Mouse (Mus musculus) MEL (cell line): Measurements from ENCODE around the gene Znhit1. TPM values are rescaled to one million over a fixed set of nuclear protein-coding genes. Genes with fewer than 3 reads are reported as not detected.
A peak's percentile ranks its signal among the peaks of the same experiment; 100 is the strongest.

Experiments used
- DNase-seq: peaks from one replicate; pipeline ENCODE4 v3.0.0; 2011; ENCODE audit warnings: low read depth, low spot score
- H3K27ac ChIP-seq: 2 replicates; pipeline ENCODE4 v1.5.1; 2012; ENCODE audit warnings: low read depth, mild to moderate bottlenecking, control low read depth, low read length, moderate library complexity; ENCODE audit not compliant: control insufficient read depth
- H3K27me3 ChIP-seq, 2 experiments: fragments of 150-350 bp in 1 of 2; sonication (generic) in 1 of 2; 2 replicates each; pipeline ENCODE4 v1.6.1; 2012; ENCODE audit warnings: low read length in 2 of 2, mild to moderate bottlenecking in 2 of 2, improper control_type of control experiment in 1 of 2, moderate library complexity in 1 of 2; ENCODE audit not compliant: insufficient read depth in 2 of 2, control insufficient read depth in 1 of 2
- H3K36me3 ChIP-seq, 2 experiments: 2 replicates each; pipeline ENCODE4 v1.6.1; 2012 to 2014; ENCODE audit warnings: low read length in 2 of 2, improper control_type of control experiment in 1 of 2, inconsistent platforms in 1 of 2, mild to moderate bottlenecking in 1 of 2; ENCODE audit not compliant: insufficient read depth in 2 of 2, control insufficient read depth in 1 of 2
- H3K4me1 ChIP-seq, 2 experiments: fragments of 150-350 bp in 1 of 2; sonication (generic) in 1 of 2; 2 replicates each; pipeline ENCODE4 v1.6.1; 2012; ENCODE audit warnings: low read length in 2 of 2, improper control_type of control experiment in 1 of 2, mild to moderate bottlenecking in 1 of 2; ENCODE audit not compliant: insufficient read depth in 2 of 2, control insufficient read depth in 1 of 2
- H3K4me3 ChIP-seq, 2 experiments: fragments of 150-350 bp in 1 of 2; sonication (generic) in 1 of 2; 2 replicates each; pipeline ENCODE4 v1.5.1; 2012; ENCODE audit warnings: low read depth in 2 of 2, low read length in 2 of 2, mild to moderate bottlenecking in 2 of 2, moderate library complexity in 2 of 2, control low read depth in 1 of 2, improper control_type of control experiment in 1 of 2; ENCODE audit not compliant: control insufficient read depth in 1 of 2, insufficient read depth in 1 of 2
- H3K79me2 ChIP-seq: 2 replicates; pipeline ENCODE4 v1.6.1; 2012; ENCODE audit warnings: mild to moderate bottlenecking, low read length, moderate library complexity; ENCODE audit not compliant: control insufficient read depth, poor library complexity, insufficient read depth
- H3K9ac ChIP-seq: 2 replicates; pipeline ENCODE4 v1.6.1; 2012; ENCODE audit warnings: low read depth, mild to moderate bottlenecking, control low read depth, low read length, moderate library complexity; ENCODE audit not compliant: control insufficient read depth, poor library complexity, severe bottlenecking
- H3K9me3 ChIP-seq: fragments of 150-350 bp; sonication (generic); replicated peaks from 2 replicates; pipeline ENCODE4 v1.6.1; 2012; ENCODE audit warnings: mild to moderate bottlenecking, low read length, improper control_type of control experiment, moderate library complexity; ENCODE audit not compliant: insufficient read depth
- BHLHE40 ChIP-seq: IDR thresholded peaks from 2 replicates; pipeline ENCODE4 v1.6.1; 2012; ENCODE audit warnings: low read depth, mild to moderate bottlenecking, inconsistent platforms, low read length, improper control_type of control experiment, borderline replicate concordance
- CHD1 ChIP-seq: IDR thresholded peaks from 2 replicates; pipeline ENCODE4 v1.6.1; 2012; ENCODE audit warnings: low read depth, mild to moderate bottlenecking, inconsistent platforms, low read length, improper control_type of control experiment
- CHD2 ChIP-seq: IDR thresholded peaks from 2 replicates; pipeline ENCODE4 v1.6.1; 2011; ENCODE audit warnings: low read length, improper control_type of control experiment
- CTCF ChIP-seq, 3 experiments: IDR thresholded peaks in 2 of 3; conservative IDR thresholded peaks in 1 of 3; 2 replicates each; pipeline ENCODE4 v1.5.1; 2011 to 2012; ENCODE audit warnings: low read length in 3 of 3, low read depth in 2 of 3, mild to moderate bottlenecking in 2 of 3, improper control_type of control experiment in 1 of 3, inconsistent platforms in 1 of 3, mixed read lengths in 1 of 3, moderate library complexity in 1 of 3; ENCODE audit not compliant: control insufficient read depth in 1 of 3, insufficient read depth in 1 of 3, poor library complexity in 1 of 3, severe bottlenecking in 1 of 3
- E2F4 ChIP-seq: IDR thresholded peaks from 2 replicates; pipeline ENCODE4 v1.6.1; 2011; ENCODE audit warnings: low read depth, low read length, improper control_type of control experiment, borderline replicate concordance
- ELF1 ChIP-seq: IDR thresholded peaks from 2 replicates; pipeline ENCODE4 v1.6.1; 2014; ENCODE audit warnings: low read depth, mild to moderate bottlenecking, inconsistent platforms, low read length, improper control_type of control experiment, moderate library complexity
- EP300 ChIP-seq, 2 experiments: IDR thresholded peaks; 2 replicates each; pipeline ENCODE4 v1.6.1; 2011; ENCODE audit warnings: improper control_type of control experiment in 2 of 2, low read length in 2 of 2, low read depth in 1 of 2, mild to moderate bottlenecking in 1 of 2
- ETS1 ChIP-seq: IDR thresholded peaks from 2 replicates; pipeline ENCODE4 v1.6.1; 2012; ENCODE audit warnings: low read depth, mild to moderate bottlenecking, inconsistent platforms, low read length, improper control_type of control experiment, moderate library complexity
- GABPA ChIP-seq: IDR thresholded peaks from 2 replicates; pipeline ENCODE4 v1.6.1; 2012; ENCODE audit warnings: low read depth, mild to moderate bottlenecking, inconsistent platforms, low read length, improper control_type of control experiment, moderate library complexity
- GATA1 ChIP-seq: IDR thresholded peaks from 2 replicates; pipeline ENCODE4 v1.6.1; 2011; ENCODE audit warnings: low read depth, low read length, improper control_type of control experiment
- HCFC1 ChIP-seq: IDR thresholded peaks from 2 replicates; pipeline ENCODE4 v1.6.1; 2012; ENCODE audit warnings: low read depth, mild to moderate bottlenecking, inconsistent platforms, low read length, improper control_type of control experiment, moderate library complexity
- KAT2A ChIP-seq: conservative IDR thresholded peaks from 2 replicates; pipeline ENCODE4 v1.6.1; 2012; ENCODE audit warnings: low read depth, low read length, improper control_type of control experiment, inconsistent platforms
- MAX ChIP-seq: IDR thresholded peaks from 2 replicates; pipeline ENCODE4 v1.6.1; 2011; ENCODE audit warnings: low read length, improper control_type of control experiment
- MAZ ChIP-seq: IDR thresholded peaks from 2 replicates; pipeline ENCODE4 v1.6.1; 2012; ENCODE audit warnings: low read depth, mild to moderate bottlenecking, inconsistent platforms, low read length, improper control_type of control experiment
- MXI1 ChIP-seq: IDR thresholded peaks from 2 replicates; pipeline ENCODE4 v1.6.1; 2011; ENCODE audit warnings: mild to moderate bottlenecking, low read depth, low read length, improper control_type of control experiment
- MYC ChIP-seq: IDR thresholded peaks from 2 replicates; pipeline ENCODE4 v1.6.1; 2011; ENCODE audit warnings: low read depth, mild to moderate bottlenecking, low read length, improper control_type of control experiment, moderate library complexity
- NELFE ChIP-seq: IDR thresholded peaks from 2 replicates; pipeline ENCODE4 v1.6.1; 2011; ENCODE audit warnings: low read depth, low read length, improper control_type of control experiment
- POLR2A ChIP-seq, 2 experiments: IDR thresholded peaks; 2 replicates each; pipeline ENCODE4 v1.6.1; 2011 to 2012; ENCODE audit warnings: low read length in 2 of 2, mild to moderate bottlenecking in 2 of 2, control low read depth in 1 of 2, improper control_type of control experiment in 1 of 2, low read depth in 1 of 2, moderate library complexity in 1 of 2; ENCODE audit not compliant: control insufficient read depth in 1 of 2, insufficient read depth in 1 of 2, poor library complexity in 1 of 2
- POLR2AphosphoS2 ChIP-seq: IDR thresholded peaks from 2 replicates; pipeline ENCODE4 v1.6.1; 2011; ENCODE audit warnings: low read length, improper control_type of control experiment
- POLR2AphosphoS5 ChIP-seq: IDR thresholded peaks from 2 replicates; pipeline ENCODE4 v1.6.1; 2012; ENCODE audit warnings: low read depth, borderline replicate concordance, mild to moderate bottlenecking, inconsistent platforms, low read length, moderate library complexity, mixed read lengths
- RAD21 ChIP-seq: IDR thresholded peaks from 2 replicates; pipeline ENCODE4 v1.6.1; 2011; ENCODE audit warnings: mild to moderate bottlenecking, low read depth, low read length, improper control_type of control experiment
- SIN3A ChIP-seq: IDR thresholded peaks from 2 replicates; pipeline ENCODE4 v1.6.1; 2012; ENCODE audit warnings: low read length, improper control_type of control experiment, inconsistent platforms
- SMC3 ChIP-seq: IDR thresholded peaks from 2 replicates; pipeline ENCODE4 v1.6.1; 2011; ENCODE audit warnings: low read depth, low read length, improper control_type of control experiment
- TAL1 ChIP-seq: IDR thresholded peaks from 2 replicates; pipeline ENCODE4 v1.6.1; 2012; ENCODE audit warnings: mild to moderate bottlenecking, inconsistent platforms, low read length, moderate library complexity, mixed read lengths
- TBP ChIP-seq: IDR thresholded peaks from 2 replicates; pipeline ENCODE4 v1.8.0; 2011; ENCODE audit warnings: low read depth, low read length, improper control_type of control experiment
- TCF12 ChIP-seq: IDR thresholded peaks from 2 replicates; pipeline ENCODE4 v1.6.1; 2014; ENCODE audit warnings: low read depth, mild to moderate bottlenecking, inconsistent platforms, low read length, improper control_type of control experiment, moderate library complexity
- USF1 ChIP-seq: IDR thresholded peaks from 2 replicates; pipeline ENCODE4 v1.6.1; 2014; ENCODE audit warnings: low read depth, mild to moderate bottlenecking, inconsistent platforms, low read length, improper control_type of control experiment, moderate library complexity
- ZKSCAN1 ChIP-seq: IDR thresholded peaks from 2 replicates; pipeline ENCODE4 v1.6.1; 2012; ENCODE audit warnings: low read depth, mild to moderate bottlenecking, inconsistent platforms, low read length, improper control_type of control experiment, moderate library complexity
- ZNF384 ChIP-seq: IDR thresholded peaks from 2 replicates; pipeline ENCODE4 v1.6.1; 2012; ENCODE audit warnings: low read depth, mild to moderate bottlenecking, inconsistent platforms, low read length, improper control_type of control experiment
- polyA plus RNA-seq, 2 experiments: library from polyadenylated mRNA; stranded (reverse) in 1 of 2; unstranded in 1 of 2; fragments of >175 nt in 1 of 2; fragments of >200 nt in 1 of 2; gene quantifications; 2 replicates each; pipeline versions ENCODE4 v1.2.1 to v1.2.4; 2012; ENCODE audit warnings: low replicate concordance in 2 of 2, low read depth in 1 of 2; ENCODE audit not compliant: insufficient read length in 2 of 2, insufficient read depth in 1 of 2, missing spikeins in 1 of 2
- total RNA-seq: library from RNA; depleted of rRNA; stranded (reverse); fragments of 300-350 nt; gene quantifications from 2 replicates; pipeline ENCODE4 v1.2.3, GENCODE M21; 2012

Znhit1 gene
- total and polyA plus RNA-seq, 3 experiments, result 56.6 to 123 TPM; not detected in 1

GRCm38 (mm10) chr5:136962501-136962900, 25.3 kb downstream of the Znhit1 start (continued):
- TF ChIP-seq HCFC1 (no peak), TAL1 (no peak), E2F4 (no peak), CTCF (IDR thresholded peaks at IDR 0.05 in 2 of 3, conservative IDR thresholded peaks at IDR 0.05 in 1 of 3; ENCODE audit: control insufficient read depth in 1 of 3, insufficient read depth in 1 of 3, low read depth in 2 of 3, low read length in 3 of 3, poor library complexity in 1 of 3, severe bottlenecking in 1 of 3) (peak; percentile 84 to 95 (median 87)), GABPA (no peak), ETS1 (no peak), EP300 (IDR thresholded peaks at IDR 0.05; ENCODE audit: low read depth in 1 of 2, low read length in 2 of 2) (no peak), SIN3A (no peak), ZNF384 (no peak), GATA1 (no peak), SMC3 (peak; percentile 69), POLR2AphosphoS2 (no peak), POLR2AphosphoS5 (no peak)
- TF ChIP-seq, all 39 proteins: peak for 11

GRCm38 (mm10) chr5:136961983-136962461, 25.8 kb downstream of the Znhit1 start:
- peaks cover 9% of the 10 kb centered on the region for H3K79me2 ChIP-seq
- H3K9me3 ChIP-seq, result no peaks in the 10 kb centered on the region
- peak overlapping the region; percentile 82 for H3K9ac ChIP-seq
- TF ChIP-seq SMC3, result no peak
- no peak for TF ChIP-seq USF1
- no peak for TF ChIP-seq RAD21
- peak; percentile 17; the same call in 1 of the 2 replicates for TF ChIP-seq MXI1
- TF ChIP-seq CHD2, result no peak
- no peak for TF ChIP-seq ZKSCAN1
- peak; percentile 88 for TF ChIP-seq ELF1
- TF ChIP-seq BHLHE40, result no peak
- 0 out of 2 replicates have a peak, but pooled peaks have one; percentile 4 for TF ChIP-seq MYC
- TF ChIP-seq MAZ, result peak; percentile 59; the same call in 1 of the 2 replicates
- TF ChIP-seq TCF12, result peak; percentile 21; the same call in 1 of the 2 replicates
- no peak for TF ChIP-seq ETS1
- TF ChIP-seq TBP, result peak; percentile 55; the same call in 1 of the 2 replicates
- TF ChIP-seq CHD1, result no peak
- peak; percentile 96 for TF ChIP-seq HCFC1
- TF ChIP-seq SIN3A, result peak; percentile 9; the same call in 1 of the 2 replicates
- TF ChIP-seq POLR2A (IDR thresholded peaks at IDR 0.05; ENCODE audit: control insufficient read depth in 1 of 2, insufficient read depth in 1 of 2, low read depth in 1 of 2, low read length in 2 of 2, poor library complexity in 1 of 2), result peak; percentile 69 to 78
- TF ChIP-seq KAT2A, result peak; percentile 81
- no peak for TF ChIP-seq MAX
- peak; percentile 26; the same call in 1 of the 2 replicates for TF ChIP-seq NELFE
- TF ChIP-seq CTCF (IDR thresholded peaks at IDR 0.05 in 2 of 3, conservative IDR thresholded peaks at IDR 0.05 in 1 of 3; ENCODE audit: control insufficient read depth in 1 of 3, insufficient read depth in 1 of 3, low read depth in 2 of 3, low read length in 3 of 3, poor library complexity in 1 of 3, severe bottlenecking in 1 of 3), result no peak
- TF ChIP-seq, all 39 proteins: peak for 11
- Histone ChIP-seq H3K27ac (peak overlapping the region; percentile 76), H3K36me3 (peaks cover 0 to 26% of the 10 kb centered on the region in 2 experiments; a peak in 3 of 4 replicates), H3K4me3 (peak overlapping the region; percentile 80), H3K4me1 (peaks cover 3 to 25% of the 10 kb centered on the region in 2 experiments; a peak in 3 of 4 replicates), H3K27me3 (no peaks in the 10 kb centered on the region)
- peak; percentile 92 for DNase-seq
